Mouse (Mus musculus) NIH3T3 (cell line): ENCODE measurements around the gene Tns3.

ENCODE experiments used
- DNase-seq: peaks from one replicate; pipeline ENCODE4 v3.0.0-alpha.2; 2012; ENCODE audit warnings: low read depth

Gene Tns3

DNA sequence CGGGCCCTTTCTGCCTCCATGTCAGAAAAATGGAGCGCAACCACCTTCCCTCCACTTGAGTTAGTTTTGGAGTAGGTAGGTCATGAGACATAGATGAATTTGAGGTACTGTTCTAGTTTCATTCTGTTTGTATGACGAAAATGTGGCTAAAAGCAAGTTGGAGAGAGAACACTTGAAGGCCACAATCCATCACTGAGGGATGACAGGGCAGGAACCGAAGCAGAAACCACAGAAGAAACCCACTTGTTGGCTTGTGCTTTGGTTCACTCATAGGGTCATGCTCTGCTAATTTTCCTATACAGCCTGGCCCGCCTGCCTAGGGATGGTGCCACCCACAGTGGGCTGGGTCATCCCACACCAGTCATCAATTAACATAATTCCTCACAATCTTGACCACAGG, 14.9 kb upstream of the Tns3 start:
- peak; percentile 62 for DNase-seq

DNA sequence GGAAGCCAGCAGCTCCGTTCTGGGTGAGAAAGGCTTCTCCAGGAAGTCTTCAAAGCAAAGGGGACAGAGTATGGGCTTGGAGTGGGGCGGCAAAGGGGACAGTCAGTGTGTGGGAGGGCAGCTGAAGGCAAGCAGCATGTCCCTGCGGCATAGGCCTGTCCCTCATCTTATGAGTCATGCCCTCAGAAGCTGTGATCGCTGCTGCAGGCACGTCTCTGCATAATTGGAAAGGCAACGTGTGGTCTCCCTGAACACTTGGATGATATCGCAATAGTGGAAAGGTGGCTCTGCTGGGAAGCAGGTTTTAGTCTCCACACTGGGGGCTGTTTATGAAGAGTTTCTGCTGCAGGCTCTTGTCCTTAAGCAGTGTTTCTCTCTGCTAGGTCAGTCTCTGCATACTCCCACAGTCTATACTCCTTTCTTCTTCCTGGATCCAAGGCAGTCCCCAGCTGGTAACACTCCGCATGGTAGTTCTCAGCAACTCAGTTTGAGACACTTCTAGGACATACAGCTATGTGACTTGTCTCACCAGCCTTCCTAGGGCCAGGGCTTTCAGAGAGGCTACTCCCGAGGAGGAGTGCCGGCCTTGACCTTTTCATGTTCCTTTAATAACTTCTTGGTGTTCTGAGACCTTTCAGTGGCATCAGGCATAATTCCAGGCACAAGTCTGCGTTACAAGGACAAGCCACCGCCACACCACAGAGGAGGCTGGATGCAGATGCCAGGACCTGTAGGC, 14.1 kb upstream of the Tns3 start:
- no peak for DNase-seq

DNA sequence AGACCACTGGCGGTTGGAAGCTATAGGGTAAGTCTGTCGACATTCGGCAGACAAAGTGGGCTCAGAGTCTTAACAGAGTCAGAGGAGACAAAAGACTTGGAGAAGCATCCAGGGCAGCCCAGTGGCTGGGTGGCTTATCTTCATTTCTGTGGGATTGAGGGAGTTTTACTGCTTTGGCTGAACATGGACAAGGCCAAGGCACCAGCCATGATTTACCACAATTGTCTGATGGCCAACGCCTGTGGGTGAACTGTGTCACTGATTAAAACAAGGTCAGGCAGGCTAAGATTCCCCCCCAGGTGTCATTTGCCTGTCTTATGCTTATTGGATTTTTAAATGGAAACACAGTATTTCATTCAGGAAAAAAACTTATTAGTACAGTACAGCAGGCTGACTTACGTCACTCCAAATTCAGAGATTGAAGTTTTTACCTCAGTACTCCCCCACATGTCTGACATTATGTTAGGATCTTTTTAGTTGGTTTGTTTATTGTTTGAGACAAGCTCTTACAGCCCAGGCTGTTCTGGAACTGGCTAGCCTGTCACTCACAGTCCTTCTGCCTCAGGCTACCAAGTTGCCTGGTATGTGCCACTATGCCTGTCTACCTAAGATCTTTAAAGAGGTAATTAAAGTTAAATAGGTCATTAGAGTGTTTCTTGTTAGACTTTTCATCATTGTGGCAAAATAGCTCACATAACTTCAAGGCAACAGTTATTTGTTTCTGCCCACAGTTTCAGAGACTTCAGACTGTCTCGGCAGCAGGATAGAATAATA, 11.6 kb upstream of the Tns3 start:
- DNase-seq: no peak

DNA sequence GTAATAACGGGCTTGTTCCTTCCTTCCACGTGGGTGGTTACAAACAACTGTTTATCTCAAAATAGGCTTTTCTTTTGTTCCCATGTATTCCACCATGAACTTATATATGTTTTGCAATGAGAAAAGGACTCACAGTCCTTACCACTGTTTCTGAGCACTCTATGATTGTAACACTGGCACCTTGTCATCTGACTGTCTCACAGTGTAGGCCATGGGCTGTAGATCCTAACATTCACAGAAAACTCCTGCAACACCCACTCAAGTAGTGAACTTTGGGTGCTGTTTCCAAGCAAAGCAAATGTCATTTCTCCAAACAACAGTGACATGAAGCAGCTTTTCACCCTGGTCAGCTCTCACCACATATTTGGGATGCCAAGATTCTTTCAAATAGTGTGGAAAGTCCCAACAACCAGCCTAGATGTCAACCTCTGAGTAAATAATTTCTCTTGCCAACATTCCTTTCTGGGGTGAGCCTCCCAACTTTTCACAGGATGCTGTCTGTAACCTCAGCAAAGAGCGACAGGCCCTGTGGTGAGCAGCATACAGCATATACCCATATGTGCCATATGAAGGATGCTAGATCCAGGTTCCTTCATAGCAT, 10.3 kb upstream of the Tns3 start:
- DNase-seq: peak; percentile 58

DNA sequence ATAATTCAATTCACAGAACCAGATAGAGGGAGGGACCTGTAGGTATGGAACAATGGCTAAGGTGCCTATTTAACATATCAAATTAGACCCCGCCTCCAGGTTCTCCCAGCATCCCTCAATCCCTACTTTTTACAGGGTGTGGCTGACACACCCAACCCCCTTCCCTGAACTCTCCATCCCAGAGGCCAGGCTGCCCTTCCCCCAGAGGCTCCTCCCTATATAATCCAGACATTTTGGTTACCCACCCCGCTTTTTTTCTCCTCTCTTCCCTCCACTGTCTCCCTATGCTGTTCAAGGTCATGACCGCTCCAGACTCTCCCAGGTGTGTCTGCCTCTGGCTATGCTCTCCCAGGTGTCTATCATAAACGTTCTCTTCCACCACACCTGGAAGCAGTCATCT, 7.4 kb upstream of the Tns3 start:
- DNase-seq: no peak

DNA sequence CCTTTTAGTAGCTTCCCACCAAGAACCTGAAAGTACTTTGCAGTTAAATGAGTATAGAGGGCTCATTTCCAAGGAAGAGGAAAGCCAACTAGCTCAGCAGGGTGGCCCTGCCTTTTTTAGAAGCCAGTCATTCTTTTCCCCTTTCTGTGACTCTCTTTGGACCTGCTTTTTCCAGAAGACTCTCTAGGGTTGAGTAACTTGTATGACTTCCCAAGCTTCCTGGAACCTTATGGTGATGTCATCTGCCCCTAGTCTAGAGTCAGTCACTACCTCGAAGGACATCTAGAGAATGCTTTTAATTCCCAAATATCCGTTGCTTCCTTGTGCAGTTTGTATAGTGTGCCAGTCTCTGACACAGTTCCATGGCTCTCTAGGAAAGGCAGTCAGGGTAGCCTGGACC, 4.8 kb upstream of the Tns3 start:
- DNase-seq: no peak

DNA sequence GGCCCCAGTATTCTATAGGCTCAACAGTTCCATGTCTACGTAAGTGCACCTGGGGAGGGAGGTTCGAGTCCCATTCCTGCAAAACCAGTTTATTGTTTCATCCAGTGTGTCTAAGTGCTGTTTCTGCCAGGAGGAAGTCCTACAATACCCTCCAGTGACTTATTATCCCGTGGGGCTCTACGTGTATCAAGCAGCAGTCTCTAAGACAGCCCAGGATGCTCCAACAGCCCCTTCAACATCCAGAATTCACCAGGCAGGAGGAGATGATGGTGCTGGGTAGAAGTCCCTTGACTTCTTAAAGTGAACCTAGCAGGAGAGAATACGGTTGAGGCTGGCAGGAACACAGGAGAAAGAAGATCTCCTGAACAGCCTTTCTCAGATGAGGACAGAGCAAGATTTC, 462 bp upstream of the Tns3 start:
- DNase-seq: no peak

DNA sequence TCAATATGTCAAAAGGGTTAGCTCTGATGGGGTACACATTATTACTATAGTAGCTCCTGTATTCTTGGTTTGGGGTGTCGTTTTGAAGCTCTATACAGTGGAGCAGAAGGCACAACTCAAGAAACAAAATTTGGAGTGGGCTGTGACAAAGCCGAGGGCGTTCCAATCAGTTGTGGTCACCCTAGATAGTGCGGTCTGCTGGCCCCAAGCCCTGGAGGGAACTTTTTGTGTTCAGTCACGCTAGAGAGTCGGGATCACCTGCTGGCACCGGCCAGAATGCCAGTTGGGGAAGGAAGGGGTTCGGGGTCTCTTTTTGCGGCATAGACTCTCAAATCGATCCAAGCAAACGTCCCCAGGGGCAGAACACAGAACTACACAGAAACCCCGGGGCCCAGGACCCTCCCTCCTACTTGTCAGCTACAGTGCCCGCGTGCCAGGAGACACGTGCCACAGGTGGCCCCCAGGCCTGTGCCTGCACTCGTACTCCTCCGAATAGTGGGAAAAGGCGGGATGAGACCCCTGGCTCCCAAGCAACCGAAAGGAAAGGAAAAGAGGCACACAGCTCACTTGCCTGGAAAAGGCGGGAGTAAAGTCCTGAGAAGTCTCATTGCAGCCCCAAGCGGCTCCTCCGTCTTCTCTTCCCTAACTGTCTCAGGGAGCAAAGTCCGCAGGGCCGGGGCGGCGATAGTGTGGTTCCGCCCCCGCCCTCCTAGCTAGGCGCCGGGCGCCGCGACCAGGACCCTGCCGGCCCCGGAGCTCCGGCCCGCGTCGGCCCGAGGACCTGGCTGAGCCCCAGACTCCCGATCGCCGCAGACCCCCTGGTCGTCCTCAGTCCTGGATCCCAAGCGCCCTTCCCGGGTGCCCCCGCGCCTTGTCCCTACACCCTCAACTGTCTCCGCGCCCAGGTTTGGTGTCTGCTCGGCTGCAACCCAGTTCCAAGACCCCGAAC, 617 bp downstream of the Tns3 start:
- DNase-seq: peak; percentile 77

DNA sequence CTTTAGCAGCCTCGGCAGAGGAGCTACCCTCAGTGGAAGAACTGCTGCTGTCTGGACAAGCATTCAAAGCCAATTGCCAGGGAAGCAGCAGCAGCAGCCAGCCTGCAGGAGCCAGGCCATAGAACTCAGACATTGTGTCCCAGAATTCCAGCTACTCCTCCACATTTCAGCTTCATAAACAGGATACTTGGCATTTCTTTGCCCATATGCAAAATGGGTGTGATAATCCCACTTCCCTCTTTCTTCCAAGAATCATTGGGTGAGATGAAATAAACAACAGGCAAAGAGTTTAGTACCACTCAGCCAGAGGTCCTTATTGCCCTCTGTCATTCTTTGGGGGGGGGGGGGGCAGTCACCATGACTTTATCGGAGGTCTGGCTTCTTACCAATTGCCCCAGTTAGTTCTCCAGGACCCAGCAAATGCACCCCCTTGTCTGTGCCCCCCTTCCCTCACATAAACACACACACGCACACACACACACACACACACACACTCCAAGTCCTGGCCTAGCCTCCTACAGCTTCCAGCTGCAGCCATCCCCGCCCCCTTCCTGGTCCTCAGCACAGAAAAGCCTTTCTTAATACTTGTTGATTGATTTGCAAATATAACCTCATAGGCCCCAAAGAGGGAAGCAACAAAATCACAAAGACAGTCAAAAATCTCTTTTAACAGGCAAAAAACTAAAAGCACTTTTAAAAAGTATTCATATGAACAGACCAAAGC, 1.5 kb downstream of the Tns3 start:
- peak; percentile 51 for DNase-seq

DNA sequence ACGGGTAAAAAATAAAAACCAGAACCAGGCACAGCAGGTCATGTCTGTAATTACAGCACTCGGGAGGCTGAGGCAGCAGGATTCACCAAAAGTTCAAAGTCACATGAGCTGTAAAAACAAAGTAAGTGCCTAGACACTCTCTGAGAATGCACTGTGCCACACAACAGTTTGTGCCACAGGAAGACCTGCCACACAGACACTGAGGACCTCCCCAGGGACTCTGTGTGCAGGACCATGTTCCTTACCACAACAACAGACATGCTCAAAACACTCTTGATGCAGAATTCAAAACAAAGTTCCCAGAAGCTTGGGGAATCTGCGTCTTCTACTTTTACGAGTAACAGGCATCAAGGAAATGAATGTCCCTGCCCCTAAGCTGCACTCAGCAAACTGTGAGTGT, 3.4 kb downstream of the Tns3 start:
- no peak for DNase-seq

DNA sequence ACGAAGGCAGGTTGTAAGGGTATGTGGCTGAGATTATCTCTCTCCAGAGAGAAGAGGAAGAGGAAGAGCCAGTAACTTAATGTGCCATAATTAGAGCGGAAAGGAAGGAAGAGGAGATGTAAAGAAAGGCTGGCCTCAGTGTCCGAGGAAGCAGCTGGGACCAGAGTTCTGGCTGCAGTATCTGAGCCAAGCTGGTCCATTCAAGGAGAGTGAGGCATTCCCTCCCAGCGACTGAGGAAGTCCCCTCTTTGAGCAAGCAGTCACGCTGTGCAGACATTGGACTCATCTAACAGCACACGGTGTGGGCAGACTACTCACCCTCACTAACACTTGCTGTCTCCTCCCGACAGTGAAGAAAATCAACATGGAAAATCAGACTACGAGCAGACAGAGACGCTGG, 4.5 kb downstream of the Tns3 start:
- no peak for DNase-seq

DNA sequence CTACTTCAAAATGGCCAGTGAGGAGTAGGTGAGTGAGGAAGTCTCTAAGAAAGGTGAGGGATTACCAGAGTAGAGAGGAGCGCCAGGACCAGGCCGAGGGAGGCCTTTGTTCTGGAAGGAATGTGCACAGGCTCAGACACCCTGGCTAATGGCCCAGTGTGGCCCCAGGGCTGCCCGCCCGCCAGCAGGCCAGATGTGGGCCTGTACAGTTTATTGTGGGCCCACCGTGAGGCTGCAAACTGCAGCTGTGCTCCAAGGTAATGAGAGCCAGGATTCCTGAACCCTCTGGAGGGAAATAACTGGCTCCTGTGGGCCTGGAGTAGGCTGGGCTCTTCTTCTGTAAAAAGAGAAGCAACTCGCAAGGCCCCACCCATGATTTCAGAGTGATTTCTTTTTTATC, 5.3 kb downstream of the Tns3 start:
- peak; percentile 83 for DNase-seq

DNA sequence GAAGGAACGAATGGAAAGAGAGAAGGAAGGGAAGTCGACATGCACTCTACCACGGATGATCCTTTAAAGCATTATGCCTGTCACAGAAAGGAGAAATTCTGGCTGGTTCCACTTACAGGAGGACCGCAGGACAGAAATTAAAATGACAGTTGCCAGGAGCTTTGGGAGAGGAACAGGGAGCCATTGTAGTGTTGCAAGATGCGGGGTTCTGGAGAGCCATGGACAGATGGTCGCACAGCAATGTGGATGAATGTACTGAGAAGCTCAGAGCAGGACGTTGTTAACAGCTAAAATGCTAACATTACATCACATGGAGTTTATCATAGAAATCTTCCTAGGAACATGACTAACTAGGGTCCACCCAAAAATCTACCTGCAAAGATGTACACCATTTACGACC, 6.8 kb downstream of the Tns3 start:
- DNase-seq: no peak

DNA sequence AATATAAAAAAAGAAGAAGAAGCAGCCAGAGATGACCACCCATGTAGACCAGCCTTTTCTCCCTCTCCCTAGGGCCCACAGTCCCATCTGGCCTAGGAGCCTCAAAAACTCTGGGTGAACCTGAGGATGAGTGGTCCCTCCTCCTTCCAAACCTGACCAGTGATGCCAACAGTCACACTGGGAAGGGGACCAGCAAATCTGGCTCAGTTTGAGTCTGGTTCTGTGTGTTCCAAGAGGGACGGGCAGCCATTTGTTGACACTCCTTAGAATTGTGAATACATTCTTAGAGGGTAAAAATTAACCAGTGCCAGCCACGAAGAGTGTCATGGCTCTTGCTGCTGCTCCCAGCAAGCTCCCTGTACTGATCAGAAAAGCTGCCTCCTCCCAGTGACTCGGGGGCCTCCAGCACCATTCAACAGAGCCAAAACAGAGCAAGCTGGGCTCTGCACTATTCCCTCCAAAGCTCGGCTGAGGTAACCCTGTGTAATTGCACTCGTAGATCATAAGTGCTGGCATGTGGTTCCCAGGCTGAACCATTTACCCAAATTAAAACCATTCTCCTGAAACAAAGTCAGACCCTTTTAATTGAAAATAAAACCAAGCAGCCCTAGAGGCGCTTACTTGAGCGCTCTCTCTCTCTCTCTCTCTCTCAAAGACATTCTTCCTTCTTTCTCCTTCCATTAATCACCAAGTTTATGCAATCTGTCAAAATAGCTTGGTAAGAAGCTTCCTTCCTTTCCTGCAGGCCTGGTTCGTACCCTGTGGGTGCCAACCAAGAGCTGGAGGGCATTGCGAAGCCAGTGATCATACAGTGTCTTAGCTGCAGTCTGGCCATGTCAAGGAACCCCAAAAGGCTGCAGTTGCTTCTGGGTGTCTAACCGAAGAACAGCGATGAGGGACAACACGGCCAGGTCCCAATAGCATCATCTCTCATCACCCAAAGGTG, 7.6 kb downstream of the Tns3 start:
- DNase-seq: peak; percentile 88

DNA sequence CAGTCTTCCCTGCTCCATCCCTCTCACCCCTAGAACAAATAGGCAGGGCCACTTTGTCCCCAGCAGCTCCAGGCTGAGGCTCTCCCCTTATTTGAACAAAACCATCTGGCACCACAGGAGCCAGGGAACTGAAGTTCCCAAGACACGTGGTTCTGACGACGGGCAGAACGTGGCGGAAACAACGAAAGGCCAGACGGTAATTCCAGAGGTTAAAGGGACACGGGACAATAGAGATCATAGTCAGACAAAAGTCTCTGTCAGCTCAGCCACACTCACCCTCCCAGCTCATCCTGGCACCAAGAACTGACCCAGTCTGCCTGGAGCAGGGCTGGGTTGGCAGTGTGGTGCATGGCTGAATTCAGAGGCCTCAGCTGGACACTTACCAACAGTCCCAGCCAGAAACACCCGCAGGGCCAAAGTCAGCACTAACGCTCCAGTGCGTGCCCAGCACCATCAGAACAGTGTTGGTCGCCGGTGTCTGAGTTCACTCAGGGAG, 10.5 kb downstream of the Tns3 start:
- DNase-seq: no peak

DNA sequence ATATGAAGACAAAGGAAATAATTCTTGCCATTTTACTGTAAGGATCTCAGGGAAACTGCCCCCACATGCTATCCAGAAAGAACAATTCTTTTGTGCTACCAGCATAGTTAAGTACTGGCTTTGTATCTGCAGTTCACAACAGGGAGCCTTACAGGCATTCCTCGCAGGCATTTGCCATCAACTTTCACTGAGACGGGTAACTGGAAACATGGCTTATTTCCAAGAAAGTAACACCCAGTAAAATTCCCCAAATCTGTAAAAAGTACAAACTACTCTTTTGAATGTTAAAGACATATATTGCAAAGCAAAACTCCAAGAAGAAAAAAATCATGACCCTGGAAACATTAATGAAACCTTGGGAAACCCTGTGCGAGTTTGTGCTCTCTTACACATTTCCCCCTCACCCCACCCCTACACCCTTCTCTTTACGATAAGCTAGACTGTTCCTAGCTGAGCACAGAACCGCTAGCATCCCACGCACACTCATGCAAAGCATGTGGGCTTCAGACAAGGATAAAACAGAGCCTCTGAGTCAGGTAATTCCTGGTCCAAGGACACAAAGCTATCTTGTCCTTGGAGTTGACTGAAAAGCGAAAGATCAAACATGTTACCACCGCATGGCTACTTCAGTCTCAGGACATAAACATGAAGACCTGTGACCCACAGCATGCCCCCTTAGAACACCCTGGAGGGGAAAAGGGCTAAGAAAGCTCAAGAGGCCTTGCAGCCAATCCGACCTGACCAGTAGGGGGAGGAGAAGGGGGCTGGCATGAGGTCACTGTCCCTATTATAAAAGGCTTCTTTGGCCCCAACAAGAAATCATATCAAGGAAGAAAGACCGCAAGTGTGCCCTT, 11.3 kb downstream of the Tns3 start:
- DNase-seq: no peak

DNA sequence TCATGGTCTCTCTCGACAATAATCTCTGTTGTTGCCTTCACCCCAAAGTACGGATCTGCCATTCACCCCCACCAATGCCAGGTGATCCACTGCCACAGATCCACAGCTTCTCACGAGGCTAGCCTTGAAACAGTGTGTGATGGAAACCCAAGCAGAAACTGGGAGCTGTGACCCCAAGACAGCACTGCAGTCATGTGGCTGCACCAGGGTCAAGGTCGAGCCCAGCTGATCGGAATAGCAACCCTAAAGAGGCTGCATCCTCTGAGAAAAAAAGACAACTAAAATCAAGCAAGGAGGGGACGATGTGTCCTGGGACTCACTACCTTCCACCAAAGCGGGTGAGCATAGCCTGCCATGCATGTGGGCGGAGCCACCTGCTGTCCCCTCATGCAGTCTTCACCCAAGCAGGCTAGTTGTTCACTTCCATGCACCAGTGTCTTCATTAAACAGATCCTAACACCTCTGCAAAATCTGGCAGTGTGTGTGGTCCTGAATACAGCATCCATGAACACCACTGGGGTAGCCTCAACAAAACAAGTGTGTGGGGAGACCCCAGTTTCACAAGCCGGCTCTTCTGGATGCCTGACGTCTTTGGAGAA, 12.1 kb downstream of the Tns3 start:
- no peak for DNase-seq

DNA sequence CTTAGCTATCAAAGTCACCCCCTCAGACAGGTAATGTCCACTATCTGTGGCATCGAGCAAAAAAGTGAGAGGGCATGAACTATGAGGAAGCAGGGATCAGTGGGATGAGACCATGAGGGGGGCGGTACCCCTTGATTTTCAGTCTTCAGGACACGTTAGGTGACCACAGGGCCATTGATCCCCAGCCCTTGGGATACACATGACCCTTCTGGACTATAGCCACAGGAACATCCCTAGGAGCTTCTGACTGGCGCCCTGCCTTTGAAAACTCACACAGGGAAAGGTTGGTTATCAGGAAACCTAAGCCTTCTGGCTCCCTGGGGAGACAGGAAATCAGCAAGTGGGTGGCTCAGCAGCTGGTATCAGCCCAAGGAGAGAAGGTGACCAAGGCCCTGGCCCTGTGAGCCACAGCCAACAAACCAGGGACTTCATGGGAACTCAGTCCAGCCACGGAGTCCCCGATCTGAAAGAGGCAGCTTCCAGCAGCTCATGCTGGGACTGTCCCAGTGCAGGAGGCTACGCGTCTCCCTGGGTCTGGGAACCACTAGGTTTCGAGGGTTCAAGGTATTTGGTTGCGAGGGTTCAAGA, 12.8 kb downstream of the Tns3 start:
- no peak for DNase-seq
